Mouse (Mus musculus): ENCODE results near the gene Sec14l5.

GRCm38 (mm10) chr16:5183310-5183975, 36.5 kb downstream of the Sec14l5 start:
- peak; percentile 41 for TF ChIP-seq TCF12 (IDR thresholded peaks at IDR 0.05; ENCODE audit: insufficient read depth, poor library complexity, severe bottlenecking)
- no peak for TF ChIP-seq POLR2AphosphoS2 (IDR thresholded peaks at IDR 0.05; ENCODE audit: insufficient read length, low read depth)
- TF ChIP-seq POLR2A (IDR thresholded peaks at IDR 0.05; ENCODE audit: insufficient read length, low read depth) = no peak
- TF ChIP-seq MYOD1 (IDR thresholded peaks at IDR 0.05; ENCODE audit: control insufficient read depth in 1 of 3, insufficient read length in 2 of 3, low read depth in 2 of 3) = peak; percentile 25 to 95 (median 88)
- TF ChIP-seq CEBPB (IDR thresholded peaks at IDR 0.05; ENCODE audit: insufficient read depth, poor library complexity, severe bottlenecking) = no peak
- TF ChIP-seq USF1 (IDR thresholded peaks at IDR 0.05; ENCODE audit: low read depth) = no peak
- no peak for TF ChIP-seq E2F4 (IDR thresholded peaks at IDR 0.05; ENCODE audit: insufficient read depth)
- TF ChIP-seq MYOG (IDR thresholded peaks at IDR 0.05; ENCODE audit: control insufficient read depth in 1 of 3, insufficient read depth in 1 of 3, insufficient read length in 2 of 3, low read depth in 2 of 3) = peak in 2 of 3 experiments; percentile 78 to 88
- no peak for TF ChIP-seq REST (IDR thresholded peaks at IDR 0.05; ENCODE audit: insufficient read depth, insufficient read length)
- no peak for TF ChIP-seq MAX (IDR thresholded peaks at IDR 0.05; ENCODE audit: low read depth)
- TF ChIP-seq SRF (IDR thresholded peaks at IDR 0.05; ENCODE audit: control insufficient read depth, insufficient read length, low read depth) = no peak
- TF ChIP-seq TCF3 (IDR thresholded peaks at IDR 0.05; ENCODE audit: insufficient read length, low read depth) = peak; percentile 28

All from myocyte (in vitro differentiated cells).